Mouse (Mus musculus) adrenal gland, postnatal 4 days (tissue): ENCODE measurements around the gene Folr2. TPM values are rescaled to one million over a fixed set of nuclear protein-coding genes. Genes with fewer than 3 reads are reported as not detected.

ENCODE experiments used
- DNase-seq, 2 experiments: peaks; one replicate each; pipeline ENCODE4 v3.0.0; 2021 to 2022; ENCODE audit warnings: low spot score in 2 of 2, mixed read lengths in 2 of 2
- microRNA-seq: library from miRNA; unstranded; fragments of <30 nt; microRNA quantifications from one replicate; pipeline ENCODE4 v1.2.0, GENCODE M21; 2021
- total RNA-seq, 2 experiments: library from RNA; stranded (reverse); gene quantifications; 2 replicates each; pipeline ENCODE4 v1.2.3; 2021

Folr2 gene
- total RNA-seq, 2 experiments from 2014 or later: 2.8 to 3.0 TPM

DNA sequence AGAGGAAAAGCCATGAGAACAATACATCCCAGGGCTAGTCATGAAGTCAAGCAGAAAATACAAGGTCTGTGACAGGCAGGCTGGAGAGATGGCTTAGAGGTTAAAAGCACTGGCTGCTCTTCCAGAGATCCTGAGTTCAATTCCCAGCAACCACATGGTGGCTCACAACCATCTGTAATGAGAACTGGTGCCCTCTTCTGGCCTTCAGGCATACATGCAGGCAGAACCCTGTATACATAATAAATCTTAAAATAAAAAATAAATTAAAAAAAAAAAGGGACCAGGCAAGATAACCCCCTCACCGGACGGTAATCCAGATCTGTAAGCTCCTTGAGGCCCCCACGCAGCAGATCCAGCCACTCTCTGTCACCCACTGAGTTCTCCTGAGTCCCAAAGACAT is 26.6 kb downstream of the Folr2 start:
- DNase-seq: no peak

DNA sequence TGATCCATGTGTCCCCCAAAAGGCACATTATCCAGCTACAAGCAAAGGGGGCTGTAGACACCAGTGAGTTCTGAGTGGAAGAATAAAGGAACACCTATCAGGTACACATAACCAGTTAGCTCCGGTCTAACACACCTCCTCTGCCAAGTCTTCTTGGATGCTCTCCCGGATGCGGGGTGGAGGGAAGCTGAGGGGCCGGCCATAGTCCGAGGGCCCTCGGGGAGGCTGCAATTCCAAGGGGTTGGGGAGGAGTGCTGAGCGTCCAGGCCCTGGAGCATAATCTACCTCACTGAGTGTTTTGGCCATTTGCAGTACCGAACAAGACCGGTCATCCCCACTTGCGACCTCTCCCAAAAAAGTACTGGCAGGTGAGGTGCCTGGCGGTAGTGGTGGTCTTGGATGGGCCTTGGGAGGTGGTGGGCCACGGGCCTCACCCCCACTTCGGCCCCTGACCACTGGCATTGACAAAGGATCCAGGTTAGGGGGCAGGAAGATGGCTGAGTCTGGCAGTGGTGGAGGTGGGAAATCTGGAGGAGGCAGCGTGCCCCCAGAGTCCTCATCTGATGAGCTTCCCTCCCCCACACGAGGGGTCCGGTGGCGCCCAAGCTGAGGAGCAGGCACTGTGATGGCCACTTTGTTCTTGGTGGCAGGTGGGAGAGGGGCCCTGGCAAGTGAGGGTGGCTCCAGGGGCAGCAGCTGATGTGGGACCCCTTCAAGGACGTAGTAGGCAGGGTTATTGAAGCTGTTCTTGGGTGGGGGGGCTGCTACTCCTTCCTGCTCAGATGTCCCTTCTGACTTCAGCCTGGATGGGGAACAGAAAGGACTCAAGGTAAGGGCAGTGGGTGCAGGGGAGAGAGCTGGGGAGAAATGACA is 33.0 kb downstream of the Folr2 start:
- DNase-seq: no peak

DNA sequence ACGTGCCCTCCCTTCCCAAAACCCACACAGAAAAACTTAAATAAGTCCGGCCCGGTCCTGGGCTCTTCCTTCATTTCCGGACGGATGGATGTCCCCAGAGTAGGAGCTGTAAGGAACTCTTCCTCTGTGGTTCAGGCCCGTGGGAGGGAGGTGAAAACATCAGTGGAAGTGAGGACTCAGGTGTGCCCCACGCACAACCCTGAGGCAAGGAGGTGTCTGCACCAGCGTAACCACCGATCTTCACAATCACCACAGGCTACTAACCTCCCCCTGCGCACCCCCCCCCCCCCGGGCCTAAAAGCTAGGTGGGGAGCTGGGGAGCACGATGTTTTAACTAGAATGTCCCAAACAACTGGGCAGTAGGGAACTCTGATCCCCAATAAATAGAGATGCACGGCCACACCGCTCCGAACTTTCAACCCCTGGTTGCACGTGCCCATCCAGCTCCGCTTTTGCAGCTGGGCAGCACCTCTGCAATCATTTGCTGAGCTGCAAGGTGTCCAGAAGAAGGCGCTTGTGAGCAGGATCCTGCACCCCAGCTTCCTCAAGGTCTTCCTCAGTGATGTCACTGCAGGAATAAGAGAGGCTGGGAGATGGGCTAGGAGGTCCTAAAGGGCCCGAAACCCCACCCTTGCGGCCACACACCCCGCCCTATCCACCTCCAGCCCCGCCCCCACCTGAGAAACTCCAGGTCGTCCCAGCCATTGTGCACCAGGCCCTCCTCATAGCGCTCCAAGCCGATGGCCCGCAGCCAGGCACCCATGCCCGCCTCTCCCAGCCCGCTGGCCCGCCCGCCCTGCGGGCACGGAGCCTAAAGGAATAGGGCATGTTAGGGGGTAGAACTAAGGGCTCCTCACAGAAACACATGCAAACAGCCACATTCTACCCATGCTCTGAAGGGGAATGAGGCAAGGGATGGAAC is 33.9 kb downstream of the Folr2 start:
- no peak for DNase-seq

- DNase-seq: no peak
These were observed 35.2 kb downstream of the Folr2 start for GRCm38 (mm10) chr7:101821571-101822501.

GRCm38 (mm10) chr7:101820295-101821030 is 36.5 kb downstream of the Folr2 start:
- no peak for DNase-seq

GRCm38 (mm10) chr7:101817861-101818401 is 39.1 kb downstream of the Folr2 start, which contains the start of gene Phox2a:
Gene Phox2a, plus strand, starts transcription at chr7:101818313.
- no peak for DNase-seq

Small RNA genes lying within 50 kb of the gene (microRNA-seq; reads per million reads assigned to microRNA genes)
- not detected for gene Gm22655

Other genes with a start within 250 kb of the Folr2 start
- 10 to 100 TPM; 47.3 to 51.0 TPM for gene Clpb, start 193.6 kb downstream of the Folr2 start, total RNA-seq
- 10 to 100 TPM; 56.2 to 66.9 TPM for gene Phox2a, start 38.9 kb downstream of the Folr2 start, total RNA-seq
- 100 to 1,000 TPM in 1 of 2 experiments, 10 to 100 TPM in 1; 89.5 to 100 TPM for gene Inppl1, start 19.0 kb downstream of the Folr2 start, total RNA-seq
- gene Anapc15, start 6.5 kb upstream of the Folr2 start, total RNA-seq: 10 to 100 TPM; 34.3 to 35.5 TPM
- 10 to 100 TPM in 1 of 2 experiments, 1 to 10 TPM in 1; 1.9 to 29.1 TPM for gene Folr1, start 13.6 kb upstream of the Folr2 start, total RNA-seq
- 100 to 1,000 TPM; 101 to 116 TPM for gene Lamtor1, start 48.7 kb upstream of the Folr2 start, total RNA-seq
- not detected for gene Tomt, start 49.2 kb upstream of the Folr2 start, total RNA-seq
- gene Lrrc51, start 76.7 kb upstream of the Folr2 start, total RNA-seq: 1 to 10 TPM; 6.1 to 8.3 TPM
- 100 to 1,000 TPM; 179 to 203 TPM for gene Numa1, start 76.9 kb upstream of the Folr2 start, total RNA-seq
- 10 to 100 TPM; 11.5 to 11.6 TPM for gene Il18bp, start 161.5 kb upstream of the Folr2 start, total RNA-seq
- gene Rnf121, start 208.3 kb upstream of the Folr2 start, total RNA-seq: 10 to 100 TPM; 31.9 to 33.3 TPM
- gene Xndc1, start 208.3 kb upstream of the Folr2 start, total RNA-seq: 10 to 100 TPM; 24.0 to 24.4 TPM
- gene Xntrpc, start 208.5 kb upstream of the Folr2 start, total RNA-seq: 1 to 10 TPM; 2.1 to 2.4 TPM
- gene Trpc2, start 225.9 kb upstream of the Folr2 start, total RNA-seq: under 1 TPM; 0.17 to 0.28 TPM
- 1 to 10 TPM; 2.0 to 7.7 TPM for gene Art1, start 244.5 kb upstream of the Folr2 start, total RNA-seq